Mouse (Mus musculus): ENCODE measurements around the gene Olfr1145. TPM values are rescaled to one million over a fixed set of nuclear protein-coding genes. Genes with fewer than 3 reads are reported as not detected.

Olfr1145 gene
- polyA plus RNA-seq, 1 experiment from 2014 or later, result not detected

Other genes with a start within 250 kb of the Olfr1145 start
- not detected in 2 replicates for gene Olfr1129, start 235.9 kb upstream of the Olfr1145 start, polyA plus RNA-seq (2014; fragmentation: Nextera tagmentation; extraction: Ambion mirVana)
- not detected in 2 replicates for gene Olfr1130, start 203.6 kb upstream of the Olfr1145 start, polyA plus RNA-seq (2014; fragmentation: Nextera tagmentation; extraction: Ambion mirVana)
- gene Olfr1131, start 182.7 kb upstream of the Olfr1145 start, polyA plus RNA-seq (2014; fragmentation: Nextera tagmentation; extraction: Ambion mirVana), result not detected in 2 replicates
- not detected in 2 replicates for gene Olfr1132, start 172.3 kb upstream of the Olfr1145 start, polyA plus RNA-seq (2014; fragmentation: Nextera tagmentation; extraction: Ambion mirVana)
- gene Olfr1133, start 162.4 kb upstream of the Olfr1145 start, polyA plus RNA-seq (2014; fragmentation: Nextera tagmentation; extraction: Ambion mirVana), result not detected in 2 replicates
- not detected in 2 replicates for gene Olfr1134, start 151.4 kb upstream of the Olfr1145 start, polyA plus RNA-seq (2014; fragmentation: Nextera tagmentation; extraction: Ambion mirVana)
- gene Olfr1135, start 136.2 kb upstream of the Olfr1145 start, polyA plus RNA-seq (2014; fragmentation: Nextera tagmentation; extraction: Ambion mirVana), result not detected in 2 replicates
- not detected in 2 replicates for gene Olfr1136, start 115.9 kb upstream of the Olfr1145 start, polyA plus RNA-seq (2014; fragmentation: Nextera tagmentation; extraction: Ambion mirVana)
- gene Olfr1137, start 96.6 kb upstream of the Olfr1145 start, polyA plus RNA-seq (2014; fragmentation: Nextera tagmentation; extraction: Ambion mirVana), result not detected in 2 replicates
- not detected in 2 replicates for gene Olfr1138, start 69.8 kb upstream of the Olfr1145 start, polyA plus RNA-seq (2014; fragmentation: Nextera tagmentation; extraction: Ambion mirVana)
- not detected in 2 replicates for gene Olfr1140, start 66.1 kb upstream of the Olfr1145 start, polyA plus RNA-seq (2014; fragmentation: Nextera tagmentation; extraction: Ambion mirVana)
- gene Olfr1141, start 55.8 kb upstream of the Olfr1145 start, polyA plus RNA-seq (2014; fragmentation: Nextera tagmentation; extraction: Ambion mirVana), result not detected in 2 replicates
- not detected in 2 replicates for gene Olfr152, start 30.3 kb upstream of the Olfr1145 start, polyA plus RNA-seq (2014; fragmentation: Nextera tagmentation; extraction: Ambion mirVana)
- gene Olfr1143, start 9.2 kb upstream of the Olfr1145 start, polyA plus RNA-seq (2014; fragmentation: Nextera tagmentation; extraction: Ambion mirVana), result not detected in 2 replicates
- gene Olfr1148, start 20.7 kb downstream of the Olfr1145 start, polyA plus RNA-seq (2014; fragmentation: Nextera tagmentation; extraction: Ambion mirVana), result not detected in 2 replicates
- gene Olfr1150-ps1, start 34.2 kb downstream of the Olfr1145 start, polyA plus RNA-seq (2014; fragmentation: Nextera tagmentation; extraction: Ambion mirVana), result not detected in 2 replicates
- not detected in 2 replicates for gene Olfr1151, start 46.0 kb downstream of the Olfr1145 start, polyA plus RNA-seq (2014; fragmentation: Nextera tagmentation; extraction: Ambion mirVana)
- not detected in 2 replicates for gene Olfr1152, start 56.7 kb downstream of the Olfr1145 start, polyA plus RNA-seq (2014; fragmentation: Nextera tagmentation; extraction: Ambion mirVana)
- gene Olfr1153, start 85.1 kb downstream of the Olfr1145 start, polyA plus RNA-seq (2014; fragmentation: Nextera tagmentation; extraction: Ambion mirVana), result not detected in 2 replicates
- not detected in 2 replicates for gene Olfr1154, start 95.3 kb downstream of the Olfr1145 start, polyA plus RNA-seq (2014; fragmentation: Nextera tagmentation; extraction: Ambion mirVana)
- gene Olfr1155, start 135.3 kb downstream of the Olfr1145 start, polyA plus RNA-seq (2014; fragmentation: Nextera tagmentation; extraction: Ambion mirVana), result not detected in 2 replicates
- not detected in 2 replicates for gene Olfr1156, start 143.3 kb downstream of the Olfr1145 start, polyA plus RNA-seq (2014; fragmentation: Nextera tagmentation; extraction: Ambion mirVana)
- gene Olfr1157, start 158.5 kb downstream of the Olfr1145 start, polyA plus RNA-seq (2014; fragmentation: Nextera tagmentation; extraction: Ambion mirVana), result not detected in 2 replicates
- not detected in 2 replicates for gene Olfr74, start 164.8 kb downstream of the Olfr1145 start, polyA plus RNA-seq (2014; fragmentation: Nextera tagmentation; extraction: Ambion mirVana)
- not detected in 2 replicates for gene Olfr1158, start 180.3 kb downstream of the Olfr1145 start, polyA plus RNA-seq (2014; fragmentation: Nextera tagmentation; extraction: Ambion mirVana)
- not detected in 2 replicates for gene Olfr1160, start 198.4 kb downstream of the Olfr1145 start, polyA plus RNA-seq (2014; fragmentation: Nextera tagmentation; extraction: Ambion mirVana)
- not detected in 2 replicates for gene Olfr1161, start 213.0 kb downstream of the Olfr1145 start, polyA plus RNA-seq (2014; fragmentation: Nextera tagmentation; extraction: Ambion mirVana)
- 0.09 TPM in 1 of 2 replicates, not detected in the other for gene Olfr73, start 227.9 kb downstream of the Olfr1145 start, polyA plus RNA-seq (2014; fragmentation: Nextera tagmentation; extraction: Ambion mirVana)
- not detected in 2 replicates for gene Olfr1162, start 241.3 kb downstream of the Olfr1145 start, polyA plus RNA-seq (2014; fragmentation: Nextera tagmentation; extraction: Ambion mirVana)

Data from limb, embryonic 11.5 days (tissue).